Mouse (Mus musculus): ENCODE data around the gene H2afy. TPM values are rescaled to one million over a fixed set of nuclear protein-coding genes. Genes with fewer than 3 reads are reported as not detected.
"Not testable (repeated sequence)": the region's sequence is repeated elsewhere in the genome, so short reads cannot be mapped to it uniquely, and the experiment has no call there.

The H2afy gene
- polyA plus RNA-seq, 1 experiment from 2014 or later = 162 TPM

DNA sequence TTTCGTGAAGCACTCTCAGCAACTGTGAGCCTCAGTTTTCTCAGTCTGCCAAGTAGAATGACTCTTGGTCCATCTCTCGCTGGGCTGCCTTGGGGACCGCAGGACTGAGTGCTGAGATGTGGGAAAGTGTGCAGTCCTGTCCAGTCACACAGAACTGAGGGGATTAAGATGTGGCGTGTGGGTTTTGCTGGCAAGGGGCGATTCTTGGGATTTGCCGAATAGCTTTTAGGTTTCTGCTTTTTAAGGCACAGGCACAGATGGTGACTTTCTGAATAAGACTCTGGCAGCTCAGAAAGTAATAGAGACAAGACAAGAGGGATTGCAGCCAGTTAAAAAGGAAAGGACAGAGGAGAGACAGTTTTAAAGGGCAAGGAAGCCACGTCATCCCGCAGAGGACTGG is 78.4 kb downstream of the H2afy start:
- H3K27ac ChIP-seq = no peak overlapping the region
- 72% methylated on average over 8 of the region's 8 CpGs for WGBS (ENCODE audit: insufficient replicate concordance)
- H3K4me2 ChIP-seq = no peak overlapping the region

DNA sequence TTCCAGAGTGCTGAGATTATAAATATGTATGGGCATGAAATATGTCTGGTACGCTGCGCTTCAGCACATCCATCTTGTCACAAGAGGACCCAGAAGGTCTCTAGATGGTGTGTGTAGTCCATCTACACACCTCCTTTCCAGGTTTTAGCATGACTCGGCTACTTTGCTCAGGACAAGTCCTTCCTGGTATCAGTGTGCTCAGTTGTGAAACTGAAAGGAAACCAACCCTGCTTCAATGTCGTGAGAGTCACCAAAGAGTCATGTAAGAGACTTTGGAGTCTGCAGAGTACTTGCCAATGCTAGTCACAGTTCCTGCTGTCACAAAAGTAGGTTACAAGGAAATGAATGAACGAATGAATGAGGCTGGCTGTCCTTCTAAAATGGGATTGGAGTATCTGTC is 80.4 kb downstream of the H2afy start:
- WGBS (ENCODE audit: insufficient replicate concordance) = 62% methylated on average over 5 of the region's 5 CpGs
- H3K9me3 ChIP-seq (replicated peaks) = no peaks in the 10 kb centered on the region
- H3K4me2 ChIP-seq = no peak overlapping the region
- H3K27me3 ChIP-seq (replicated peaks) = no peaks in the 10 kb centered on the region
- ATAC-seq = no peak
- H3K9ac ChIP-seq = no peak overlapping the region
- no peak overlapping the region for H3K27ac ChIP-seq
- no peaks in the 10 kb centered on the region for H3K4me1 ChIP-seq
- H3K4me3 ChIP-seq = no peak overlapping the region
- no peaks in the 10 kb centered on the region for H3K36me3 ChIP-seq

More for the DNA sequence above, 78.4 kb downstream of the H2afy start:
- Histone ChIP-seq H3K9ac (no peak overlapping the region), H3K9me3 (replicated peaks) (no peaks in the 10 kb centered on the region), H3K27me3 (replicated peaks) (no peaks in the 10 kb centered on the region), H3K4me3 (no peak overlapping the region), H3K36me3 (no peaks in the 10 kb centered on the region), H3K4me1 (no peaks in the 10 kb centered on the region)
- ATAC-seq = no peak

- WGBS (ENCODE audit: insufficient replicate concordance) = 58% methylated on average over 6 of the region's 6 CpGs
Measured at GRCm38 (mm10) chr13:56054089-56054488, 82.1 kb downstream of the H2afy start.

GRCm38 (mm10) chr13:56052781-56053180 is 83.4 kb downstream of the H2afy start:
- Histone ChIP-seq H3K27me3 (replicated peaks) (no peaks in the 10 kb centered on the region), H3K36me3 (no peaks in the 10 kb centered on the region), H3K4me2 (no peak overlapping the region), H3K4me1 (no peaks in the 10 kb centered on the region), H3K9me3 (replicated peaks) (no peaks in the 10 kb centered on the region), H3K9ac (no peak overlapping the region), H3K27ac (no peak overlapping the region), H3K4me3 (no peak overlapping the region)
- 31% methylated on average over 10 of the region's 10 CpGs for WGBS (ENCODE audit: insufficient replicate concordance)
- ATAC-seq = no peak

More at GRCm38 (mm10) chr13:56054089-56054488, 82.1 kb downstream of the H2afy start:
- Histone ChIP-seq H3K36me3 (no peaks in the 10 kb centered on the region), H3K9me3 (replicated peaks) (no peaks in the 10 kb centered on the region), H3K4me2 (no peak overlapping the region), H3K4me3 (no peak overlapping the region), H3K27ac (no peak overlapping the region), H3K9ac (no peak overlapping the region), H3K27me3 (replicated peaks) (no peaks in the 10 kb centered on the region), H3K4me1 (no peaks in the 10 kb centered on the region)
- ATAC-seq = no peak

- no peak for ATAC-seq
- H3K27ac ChIP-seq = no peak overlapping the region
- no peak overlapping the region for H3K4me2 ChIP-seq
- no peaks in the 10 kb centered on the region for H3K9me3 ChIP-seq (replicated peaks)
- H3K27me3 ChIP-seq (replicated peaks) = no peaks in the 10 kb centered on the region
- 56% methylated on average over 6 of the region's 6 CpGs for WGBS (ENCODE audit: insufficient replicate concordance)
- H3K9ac ChIP-seq = no peak overlapping the region
- no peaks in the 10 kb centered on the region for H3K4me1 ChIP-seq
- H3K36me3 ChIP-seq = no peaks in the 10 kb centered on the region
- no peak overlapping the region for H3K4me3 ChIP-seq
Measured at GRCm38 (mm10) chr13:56050246-56050645, 85.9 kb downstream of the H2afy start.

DNA sequence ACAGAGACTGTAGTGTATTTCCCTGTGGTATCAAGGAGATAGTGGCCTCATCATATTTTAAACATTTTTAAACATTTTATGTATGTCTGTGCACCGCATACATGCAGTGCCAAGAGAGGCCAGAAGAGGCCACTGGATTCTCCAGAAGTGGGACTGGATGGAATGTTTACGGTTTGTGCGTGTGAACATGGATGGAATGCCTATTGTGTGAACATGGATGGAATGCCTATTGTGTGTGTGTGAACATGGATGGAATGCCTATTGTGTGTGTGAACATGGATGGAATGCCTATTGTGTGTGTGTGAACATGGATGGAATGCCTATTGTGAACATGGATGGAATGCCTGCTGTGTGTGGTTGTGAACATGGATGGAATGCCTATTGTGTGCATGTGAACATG is 93.9 kb downstream of the H2afy start:
- no peaks in the 10 kb centered on the region for H3K27me3 ChIP-seq (replicated peaks)
- no peak overlapping the region for H3K4me2 ChIP-seq
- H3K27ac ChIP-seq = no peak overlapping the region
- no peaks in the 10 kb centered on the region for H3K36me3 ChIP-seq
- WGBS (ENCODE audit: insufficient replicate concordance) = 77% methylated on average over 3 of the region's 3 CpGs
- H3K9ac ChIP-seq = no peak overlapping the region
- no peaks in the 10 kb centered on the region for H3K4me1 ChIP-seq
- no peak for ATAC-seq
- no peaks in the 10 kb centered on the region for H3K9me3 ChIP-seq (replicated peaks)
- no peak overlapping the region for H3K4me3 ChIP-seq

GRCm38 (mm10) chr13:56040621-56041020 is 95.5 kb downstream of the H2afy start:
- 59% methylated on average over 3 of the region's 3 CpGs for WGBS (ENCODE audit: insufficient replicate concordance)
- H3K4me3 ChIP-seq = no peak overlapping the region
- H3K27ac ChIP-seq = no peak overlapping the region
- H3K9me3 ChIP-seq (replicated peaks) = no peaks in the 10 kb centered on the region
- no peak for ATAC-seq
- H3K4me2 ChIP-seq = no peak overlapping the region
- H3K27me3 ChIP-seq (replicated peaks) = no peaks in the 10 kb centered on the region
- no peaks in the 10 kb centered on the region for H3K36me3 ChIP-seq
- no peaks in the 10 kb centered on the region for H3K4me1 ChIP-seq
- H3K9ac ChIP-seq = no peak overlapping the region

DNA sequence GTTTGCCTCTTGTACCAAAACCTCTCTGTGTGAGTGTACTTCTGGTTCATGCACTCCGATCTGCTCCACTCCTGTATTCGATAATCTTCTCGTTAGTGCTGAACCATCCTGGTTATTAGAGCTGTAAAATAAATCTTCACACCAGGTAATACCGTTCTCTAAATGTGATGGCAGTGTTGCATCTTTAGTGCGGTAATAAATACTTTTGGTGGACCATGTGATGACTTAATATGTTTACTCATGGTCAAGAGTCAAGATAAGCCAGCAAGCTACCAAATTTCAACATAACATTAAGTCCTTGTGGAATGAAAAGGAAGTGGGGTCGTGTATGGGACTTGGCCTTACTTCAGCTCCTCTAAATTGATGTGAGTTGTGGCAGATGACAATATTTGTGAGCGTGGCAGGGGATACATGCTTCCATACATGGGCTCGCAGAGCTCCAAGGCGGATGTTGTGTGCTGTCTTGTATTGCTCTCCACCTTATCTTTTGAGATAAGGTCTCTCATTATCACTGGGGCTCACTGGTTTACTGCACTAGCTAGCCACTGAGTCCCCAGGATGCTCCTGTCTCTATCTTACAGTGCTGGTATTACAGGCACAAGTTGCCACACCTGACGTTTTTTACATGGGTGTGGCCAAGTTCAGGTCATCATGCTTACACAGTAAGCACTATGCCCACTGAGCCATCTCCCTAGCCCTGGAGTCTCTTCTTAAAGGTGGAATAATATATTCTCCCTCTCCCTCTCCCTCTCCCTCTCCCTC is 96.4 kb downstream of the H2afy start:
- no peak overlapping the region for H3K9ac ChIP-seq
- H3K4me3 ChIP-seq = no peak overlapping the region
- 55% methylated on average over 10 of the region's 10 CpGs for WGBS (ENCODE audit: insufficient replicate concordance)

GRCm38 (mm10) chr13:56029006-56029405 is 107.2 kb downstream of the H2afy start:
- Histone ChIP-seq H3K4me1 (0 out of 2 replicates have a peak, but pooled peaks cover 6% of the 10 kb centered on the region), H3K27ac (no peak overlapping the region), H3K4me3 (no peak overlapping the region), H3K9me3 (replicated peaks) (no peaks in the 10 kb centered on the region), H3K9ac (no peak overlapping the region), H3K4me2 (no peak overlapping the region), H3K36me3 (no peaks in the 10 kb centered on the region), H3K27me3 (replicated peaks) (no peaks in the 10 kb centered on the region)
- 69% methylated on average over 4 of the region's 4 CpGs for WGBS (ENCODE audit: insufficient replicate concordance)
- ATAC-seq = no peak

More for the DNA sequence above, 96.4 kb downstream of the H2afy start:
- Histone ChIP-seq H3K27me3 (replicated peaks) (no peaks in the 10 kb centered on the region), H3K36me3 (no peaks in the 10 kb centered on the region), H3K4me1 (no peaks in the 10 kb centered on the region), H3K4me2 (no peak overlapping the region), H3K9me3 (replicated peaks) (no peaks in the 10 kb centered on the region), H3K27ac (no peak overlapping the region)
- ATAC-seq = no peak

DNA sequence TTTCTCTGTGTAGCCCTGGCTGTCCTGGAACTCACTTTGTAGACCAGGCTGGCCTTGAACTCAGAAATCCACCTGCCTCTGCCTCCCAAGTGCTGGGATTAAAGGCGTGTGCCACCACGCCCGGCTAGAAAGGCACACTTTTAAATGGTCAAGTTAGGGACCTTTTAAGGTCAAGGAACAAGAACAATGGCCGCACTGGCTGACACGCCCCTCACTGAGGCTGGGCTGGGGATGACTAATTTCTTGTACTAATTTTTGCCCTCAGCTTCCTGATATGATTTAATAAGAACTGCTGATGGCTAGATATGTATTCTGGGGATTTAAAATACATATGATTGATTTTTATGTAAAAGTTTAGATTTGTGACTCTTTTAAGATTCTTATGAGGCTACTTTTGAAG is 108.2 kb downstream of the H2afy start:
- H3K27me3 ChIP-seq (replicated peaks); H3K27ac ChIP-seq; H3K9ac ChIP-seq; H3K9me3 ChIP-seq (replicated peaks); H3K4me3 ChIP-seq; H3K36me3 ChIP-seq; H3K4me2 ChIP-seq; H3K4me1 ChIP-seq; ATAC-seq: not testable (repeated sequence)
- 68% methylated on average over 5 of the region's 5 CpGs for WGBS (ENCODE audit: insufficient replicate concordance)

GRCm38 (mm10) chr13:56026623-56027022 is 109.5 kb downstream of the H2afy start:
- H3K27ac ChIP-seq = no peak overlapping the region
- 71% methylated on average over 5 of the region's 5 CpGs for WGBS (ENCODE audit: insufficient replicate concordance)
- ATAC-seq = no peak

DNA sequence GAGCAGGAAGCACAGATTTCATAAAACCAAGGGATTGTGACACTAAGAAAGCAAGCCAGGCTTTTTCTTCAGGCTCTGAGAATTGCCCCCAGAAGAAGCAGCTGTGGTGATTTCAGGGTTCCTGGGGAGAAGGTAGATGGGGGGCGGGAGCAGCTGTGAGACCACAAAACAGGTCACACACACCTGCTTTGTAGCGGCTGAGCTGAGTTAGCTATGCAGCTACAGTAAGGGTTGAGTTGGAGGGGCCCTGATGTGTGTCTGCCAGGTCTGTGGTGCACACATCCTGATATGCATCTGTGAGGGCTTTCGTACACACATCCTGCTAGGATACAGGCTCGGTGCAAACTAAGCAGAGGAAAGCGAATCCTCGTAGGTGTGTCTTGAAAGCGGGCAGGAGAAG is 110.1 kb downstream of the H2afy start:
- no peak overlapping the region for H3K4me3 ChIP-seq
- 59% methylated on average over 7 of the region's 7 CpGs for WGBS (ENCODE audit: insufficient replicate concordance)
- no peaks in the 10 kb centered on the region for H3K4me1 ChIP-seq
- H3K27me3 ChIP-seq (replicated peaks) = no peaks in the 10 kb centered on the region
- no peak overlapping the region for H3K27ac ChIP-seq
- no peak overlapping the region for H3K9ac ChIP-seq
- no peak overlapping the region for H3K4me2 ChIP-seq
- no peaks in the 10 kb centered on the region for H3K36me3 ChIP-seq
- no peak for ATAC-seq
- no peaks in the 10 kb centered on the region for H3K9me3 ChIP-seq (replicated peaks)

More at GRCm38 (mm10) chr13:56026623-56027022, 109.5 kb downstream of the H2afy start:
- no peaks in the 10 kb centered on the region for H3K4me1 ChIP-seq
- no peaks in the 10 kb centered on the region for H3K27me3 ChIP-seq (replicated peaks)
- H3K36me3 ChIP-seq = no peaks in the 10 kb centered on the region
- H3K4me2 ChIP-seq = no peak overlapping the region
- no peak overlapping the region for H3K9ac ChIP-seq
- H3K4me3 ChIP-seq = no peak overlapping the region
- H3K9me3 ChIP-seq (replicated peaks) = no peaks in the 10 kb centered on the region

- 53% methylated on average over 14 of the region's 14 CpGs for WGBS (ENCODE audit: insufficient replicate concordance)
- Histone ChIP-seq H3K4me1 (no peaks in the 10 kb centered on the region), H3K27ac (no peak overlapping the region), H3K4me2 (peak overlapping the region; percentile 8; the same call in 1 of the 2 replicates), H3K27me3 (replicated peaks) (no peaks in the 10 kb centered on the region), H3K4me3 (no peak overlapping the region), H3K9ac (no peak overlapping the region), H3K36me3 (no peaks in the 10 kb centered on the region), H3K9me3 (replicated peaks) (no peaks in the 10 kb centered on the region)
- no peak for ATAC-seq
Measured at GRCm38 (mm10) chr13:56025027-56025410, 111.1 kb downstream of the H2afy start.

All from liver, embryonic 12.5 days (tissue).